Mouse (Mus musculus) layer of hippocampus, adult 6 months (tissue): ENCODE data around the gene Fut11. TPM values are rescaled to one million over a fixed set of nuclear protein-coding genes. Genes with fewer than 3 reads are reported as not detected.

ENCODE experiments used
- long read RNA-seq, 2 experiments: library from polyadenylated mRNA; unstranded; transcript quantifications; one replicate each; pipeline ENCODE4 v2.0.0; 2019 to 2020
- microRNA-seq: library from miRNA; unstranded; fragments of <30 nt; microRNA quantifications from one replicate; pipeline ENCODE4 v1.2.0, GENCODE M21; 2020
- polyA plus RNA-seq: library from polyadenylated mRNA; unstranded; fragments of <200 nt; fragmentation: Nextera tagmentation; gene quantifications from 2 replicates; pipeline ENCODE4 v1.2.3, GENCODE M21; 2021

Gene Fut11
- 9.2 and 10.3 TPM in 2 replicates for polyA plus RNA-seq
- long read RNA-seq, experiment 1, full-length matches to known transcripts, result 17 of 21 reads
- long read RNA-seq, experiment 1, partial matches to known transcripts, result 0 of 21 reads
- long read RNA-seq, experiment 1, other reads (novel, unspliced or antisense), result 4 of 21 reads
- long read RNA-seq, experiment 2, full-length matches to known transcripts, result 78 of 88 reads
- long read RNA-seq, experiment 2, partial matches to known transcripts, result 3 of 88 reads
- long read RNA-seq, experiment 2, other reads (novel, unspliced or antisense), result 7 of 88 reads

DNA sequence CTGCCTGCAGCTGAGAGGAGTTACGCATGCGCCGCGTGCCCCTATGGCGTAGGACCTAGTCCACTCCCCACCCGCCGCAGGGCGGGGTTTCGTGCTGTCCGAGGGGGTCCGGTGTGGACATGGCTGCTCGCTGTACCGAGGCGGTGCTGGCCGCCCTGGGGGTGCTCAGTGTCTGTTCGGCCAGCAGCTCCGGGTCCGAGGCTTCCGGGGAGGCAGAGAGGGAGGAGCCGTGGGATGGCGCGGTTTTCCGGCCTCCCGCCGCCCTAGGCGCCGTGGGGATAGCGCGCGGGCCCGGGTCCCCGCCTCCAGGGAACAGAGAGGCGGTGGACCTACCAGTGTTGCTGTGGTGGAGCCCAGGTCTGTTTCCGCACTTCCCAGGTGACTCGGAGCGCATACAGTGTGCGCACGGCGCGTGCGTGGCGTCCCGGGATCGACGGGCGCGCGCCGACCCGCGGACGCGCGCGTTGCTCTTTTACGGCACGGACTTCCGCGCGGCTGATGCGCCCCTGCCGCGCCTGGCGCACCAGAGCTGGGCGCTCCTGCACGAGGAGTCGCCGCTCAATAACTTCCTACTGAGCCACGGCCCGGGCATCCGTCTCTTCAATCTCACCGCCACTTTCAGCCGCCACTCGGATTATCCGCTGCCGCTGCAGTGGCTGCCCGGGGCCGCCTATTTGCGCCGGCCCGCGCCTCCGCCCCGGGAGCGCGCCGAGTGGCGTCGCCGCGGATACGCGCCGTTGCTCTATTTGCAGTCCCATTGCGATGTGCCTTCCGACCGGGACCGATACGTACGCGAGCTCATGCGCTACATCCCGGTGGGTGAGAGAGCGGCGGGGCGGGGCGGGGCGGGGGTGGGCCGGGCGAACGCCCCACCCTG is at the start of gene Fut11:
Fut11 (plus strand) TSS at position 85 of the 877 bp plus-strand sequence.

DNA sequence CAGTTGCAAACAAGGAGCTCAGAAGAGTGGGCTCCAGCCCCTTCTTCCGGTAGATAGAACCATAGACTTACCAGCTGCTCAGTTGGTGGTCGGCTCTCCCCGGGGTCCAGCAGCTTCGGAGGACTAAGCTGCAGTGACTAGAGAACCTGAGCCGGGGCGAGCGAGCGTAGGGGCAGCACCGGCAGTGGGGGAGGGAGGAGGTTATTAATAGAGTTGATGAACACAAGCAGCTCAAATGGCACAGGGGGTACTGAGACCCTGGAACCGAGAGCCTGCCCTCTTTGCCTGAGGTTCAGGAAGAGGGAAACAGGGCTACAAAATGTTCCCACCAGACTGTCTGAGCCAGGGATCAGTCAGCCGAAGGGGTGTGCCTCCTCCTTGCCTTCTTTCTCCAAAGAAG is 38.4 kb upstream of the Fut11 start, which contains the start of gene Myoz1:
Myoz1 (minus strand) TSS at position 180 of the 400 bp plus-strand sequence.

DNA sequence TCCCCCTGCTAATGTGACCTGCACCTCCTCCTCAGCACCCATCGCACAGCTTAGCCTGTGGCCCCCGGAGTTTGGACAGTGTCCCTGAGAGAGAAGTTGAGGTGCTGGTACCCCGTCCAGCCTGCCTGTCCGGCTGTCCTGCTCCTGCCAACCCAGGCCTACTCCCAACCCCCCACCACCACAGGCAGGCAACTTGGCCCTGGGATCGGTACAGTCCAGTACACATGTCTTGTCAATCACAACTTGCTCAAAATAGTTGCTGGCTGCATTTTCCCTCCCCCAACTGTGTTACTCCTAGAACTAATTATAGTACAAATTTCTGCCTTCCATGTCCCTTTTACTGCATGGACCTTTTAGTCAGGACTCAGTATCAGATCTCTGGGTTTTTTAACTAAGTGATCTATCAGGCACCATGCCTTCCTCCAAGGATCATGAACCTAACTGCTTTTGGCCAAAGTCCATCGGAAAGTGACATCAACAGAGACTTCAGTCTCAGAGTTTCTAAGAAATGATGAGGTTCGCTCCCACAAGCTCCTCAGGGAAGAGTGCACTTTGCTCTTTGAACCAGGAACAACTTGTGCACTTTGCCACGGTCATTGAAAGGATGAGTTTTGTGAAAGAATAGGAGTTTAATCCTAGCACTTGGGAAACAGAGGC is 26.5 kb upstream of the Fut11 start, which contains the start of gene Synpo2l:
Synpo2l (minus strand) TSS at position 201 of the 657 bp plus-strand sequence.

DNA sequence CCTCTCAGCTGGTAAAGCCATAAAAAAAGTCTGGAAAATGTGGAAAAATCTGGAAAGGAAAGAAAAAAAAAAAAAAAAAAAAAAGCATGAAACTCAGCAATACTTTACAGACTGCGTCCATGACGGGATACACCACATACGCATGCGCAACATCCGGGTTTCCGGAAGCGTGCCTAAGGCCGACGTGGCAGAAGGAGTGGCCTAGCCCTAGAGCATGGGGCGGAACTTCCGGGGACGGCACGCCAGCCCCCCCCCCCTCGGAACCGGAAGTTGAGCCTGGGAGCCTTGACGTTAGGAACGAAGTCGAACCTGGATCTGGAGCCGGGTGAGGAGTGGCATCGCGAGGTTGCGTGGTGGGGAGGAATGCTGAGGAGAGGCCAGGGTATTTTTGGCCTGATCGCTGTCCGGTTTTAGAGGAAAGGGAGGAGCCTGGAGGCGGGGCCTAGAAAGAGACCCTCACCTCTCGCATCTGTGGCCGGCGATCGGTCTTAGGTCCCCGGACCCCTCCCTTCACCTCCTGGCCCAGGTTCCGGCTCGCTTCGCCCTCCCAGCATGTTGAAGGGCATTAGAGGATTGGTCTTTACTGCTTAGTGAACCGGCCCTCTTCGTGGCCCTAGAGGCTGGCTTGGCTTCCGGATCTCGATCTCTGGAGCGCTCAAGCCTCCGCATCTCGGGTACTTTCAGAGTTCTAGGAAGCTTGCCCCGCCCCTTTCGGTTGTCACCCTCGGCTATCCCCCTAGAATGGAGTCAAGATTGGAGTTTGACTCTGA is 20.5 kb upstream of the Fut11 start, which contains the start of gene Sec24c:
Sec24c (plus strand) TSS at position 245 of the 770 bp plus-strand sequence.

DNA sequence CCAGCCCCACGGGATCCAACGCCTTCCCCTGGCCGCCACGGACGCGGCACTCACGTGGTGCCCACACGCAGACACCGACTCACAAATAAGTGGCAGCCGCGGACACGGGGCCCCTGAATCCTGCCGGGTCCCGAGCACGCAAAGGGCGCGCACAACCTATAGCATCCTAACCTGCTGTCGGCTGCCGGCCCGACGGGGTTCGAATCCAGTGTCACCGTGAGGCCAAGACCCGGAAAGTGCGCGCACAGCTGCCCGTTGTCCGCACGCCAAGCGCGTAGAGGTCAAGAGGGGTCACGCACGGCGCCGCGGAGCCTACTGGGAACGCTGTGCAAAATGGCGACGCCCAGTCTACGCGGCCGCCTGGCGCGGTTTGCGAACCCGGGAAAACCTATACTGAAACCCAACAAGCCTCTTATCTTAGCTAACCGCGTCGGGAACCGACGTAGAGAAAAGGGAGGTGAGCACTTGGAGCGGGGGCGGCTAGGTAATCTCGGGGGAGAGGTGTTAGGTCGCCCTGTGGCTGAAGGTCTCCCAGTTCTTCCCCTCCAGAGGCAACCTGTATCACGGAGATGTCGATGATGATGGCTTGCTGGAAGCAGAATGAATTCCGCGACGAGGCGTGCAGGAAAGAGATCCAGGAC is 8.1 kb downstream of the Fut11 start, which contains the start of gene Chchd1:
Chchd1 (plus strand) TSS at position 266 of the 641 bp plus-strand sequence.

DNA sequence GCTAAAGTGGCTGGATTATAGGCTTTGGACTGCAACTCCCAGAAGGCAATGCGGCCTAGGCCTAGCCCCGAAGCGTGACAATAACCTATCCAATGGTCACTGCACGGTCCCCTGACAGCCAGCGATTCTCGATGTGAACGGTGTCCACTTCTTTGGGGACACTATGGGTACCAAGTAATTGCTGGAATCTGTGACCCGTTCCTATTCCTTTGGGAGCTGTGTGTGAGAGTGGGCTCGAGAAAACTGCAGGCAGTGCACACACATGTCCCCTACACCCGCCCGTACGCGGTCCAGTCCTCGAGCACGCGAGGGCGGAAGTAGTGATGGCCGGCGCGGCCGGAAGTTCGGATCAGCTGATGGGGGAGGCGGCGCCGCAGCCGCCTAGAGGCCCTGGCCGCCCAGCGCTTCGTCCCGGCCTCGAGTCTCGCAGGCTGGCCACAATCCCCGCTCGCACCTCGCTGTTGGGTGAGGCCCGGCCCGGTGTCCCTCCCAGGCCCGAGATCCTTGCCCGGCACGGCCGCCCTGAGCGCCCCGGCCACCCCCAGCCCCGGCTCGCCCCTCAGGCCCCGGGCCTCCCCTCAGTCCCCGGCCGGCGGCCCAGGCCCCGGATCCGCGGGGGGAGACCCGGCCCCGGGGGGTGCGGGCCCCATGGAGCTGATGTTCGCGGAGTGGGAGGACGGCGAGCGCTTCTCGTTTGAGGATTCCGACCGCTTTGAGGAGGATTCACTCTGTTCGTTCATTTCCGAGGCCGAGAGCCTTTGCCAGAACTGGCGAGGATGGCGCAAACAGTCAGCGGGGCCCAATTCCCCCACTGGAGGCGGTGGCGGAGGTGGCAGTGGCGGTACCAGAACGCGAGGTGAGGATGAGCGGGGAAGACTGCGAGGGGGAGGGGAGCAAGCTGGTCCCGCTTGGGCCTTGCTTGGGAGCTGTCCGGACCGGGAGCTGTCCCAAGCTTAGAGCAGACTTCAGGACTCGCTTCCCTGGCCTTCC is 12.7 kb downstream of the Fut11 start, which contains the start of gene Zswim8:
Zswim8 (plus strand) TSS at position 352 of the 990 bp plus-strand sequence.

DNA sequence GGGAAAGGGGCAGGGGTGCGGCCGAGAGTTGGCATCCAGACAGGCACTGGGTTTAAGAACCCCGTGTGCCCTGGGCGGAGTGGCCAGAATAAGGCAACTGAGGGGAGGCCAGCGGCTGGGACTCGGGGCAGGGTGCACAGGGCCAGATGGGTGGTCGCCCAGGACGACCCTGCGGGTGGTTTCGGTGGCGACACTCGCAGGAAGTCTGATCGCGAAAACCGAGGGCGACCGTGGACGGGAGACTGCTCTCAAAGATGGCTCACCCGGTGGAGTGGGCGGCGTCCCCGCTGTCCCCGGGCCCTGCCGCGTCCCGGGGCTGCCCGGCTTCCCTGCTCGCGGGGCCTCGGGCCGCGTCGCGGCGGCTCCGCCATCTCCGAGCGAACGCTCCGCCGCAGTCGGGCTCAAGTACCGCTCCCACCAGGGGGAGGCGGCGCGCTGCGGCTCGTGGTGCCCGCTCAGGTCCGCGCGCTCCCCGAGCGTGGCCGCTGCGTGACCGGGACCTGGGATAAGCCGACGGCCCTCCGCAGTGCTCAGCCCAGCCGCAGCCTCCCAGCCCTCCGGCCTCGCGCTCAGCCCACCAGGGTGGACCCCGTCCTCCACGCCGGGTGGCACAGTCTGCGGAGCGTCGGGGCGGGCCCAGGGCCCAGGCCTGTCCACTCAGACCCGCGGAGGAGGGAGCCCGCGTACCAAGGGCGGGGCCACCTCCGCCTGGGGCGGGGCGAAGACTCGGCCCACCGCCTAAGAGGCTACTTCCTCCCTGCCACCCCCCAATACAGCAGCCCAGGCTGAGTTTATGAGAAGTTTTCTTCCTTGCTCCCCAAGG is 39.4 kb downstream of the Fut11 start, which contains the start of gene Ndst2:
Ndst2 (minus strand) TSS at position 611 of the 823 bp plus-strand sequence.

Small RNA genes lying within 50 kb of the gene (microRNA-seq; reads per million reads assigned to microRNA genes)
- 2.4 reads per million, percentile 5 among the genes with 10 or more reads in this experiment for gene Mir6946

Other genes starting within 250 kb of the Fut11 start
- gene Cfap70, start 242.7 kb upstream of the Fut11 start, polyA plus RNA-seq, result 0.79 and 2.3 TPM in 2 replicates
- gene Anxa7, start 214.8 kb upstream of the Fut11 start, polyA plus RNA-seq, result 50.7 and 53.0 TPM in 2 replicates
- gene Mss51, start 198.1 kb upstream of the Fut11 start, polyA plus RNA-seq, result not detected in 2 replicates
- 34.7 and 35.9 TPM in 2 replicates for gene Ppp3cb, start 148.4 kb upstream of the Fut11 start, polyA plus RNA-seq
- 12.2 and 13.1 TPM in 2 replicates for gene Usp54, start 53.9 kb upstream of the Fut11 start, polyA plus RNA-seq
- gene Myoz1, start 38.4 kb upstream of the Fut11 start, polyA plus RNA-seq, result 0.39 and 0.40 TPM in 2 replicates
- 0.05 TPM in 1 of 2 replicates, not detected in the other for gene Synpo2l, start 26.6 kb upstream of the Fut11 start, polyA plus RNA-seq
- gene Sec24c, start 20.7 kb upstream of the Fut11 start, polyA plus RNA-seq, result 85.1 and 93.5 TPM in 2 replicates
- 189 and 201 TPM in 2 replicates for gene Chchd1, start 8.0 kb downstream of the Fut11 start, polyA plus RNA-seq
- gene Zswim8, start 12.6 kb downstream of the Fut11 start, polyA plus RNA-seq, result 15.7 and 17.2 TPM in 2 replicates
- 2.7 and 3.1 TPM in 2 replicates for gene Ndst2, start 39.6 kb downstream of the Fut11 start, polyA plus RNA-seq
- gene Camk2g, start 99.1 kb downstream of the Fut11 start, polyA plus RNA-seq, result 164 and 213 TPM in 2 replicates
- 1.5 and 1.7 TPM in 2 replicates for gene Plau, start 141.7 kb downstream of the Fut11 start, polyA plus RNA-seq
- gene Vcl, start 234.4 kb downstream of the Fut11 start, polyA plus RNA-seq, result 3.8 and 4.9 TPM in 2 replicates